Mouse (Mus musculus) CD4-positive helper T cell, adult 2 months (primary cell): ENCODE measurements at regions not wholly inside any gene's neighbourhood (a gene's known extent, or its start where the extent isn't known, plus 50 kb on each side); places are given as distances from the start of the nearest gene placed in this dataset.

Experiments
- DNase-seq: peaks from one replicate; pipeline ENCODE4 v3.0.0-alpha.2; 2012; ENCODE audit warnings: low read depth, missing footprints, low spot score

DNA sequence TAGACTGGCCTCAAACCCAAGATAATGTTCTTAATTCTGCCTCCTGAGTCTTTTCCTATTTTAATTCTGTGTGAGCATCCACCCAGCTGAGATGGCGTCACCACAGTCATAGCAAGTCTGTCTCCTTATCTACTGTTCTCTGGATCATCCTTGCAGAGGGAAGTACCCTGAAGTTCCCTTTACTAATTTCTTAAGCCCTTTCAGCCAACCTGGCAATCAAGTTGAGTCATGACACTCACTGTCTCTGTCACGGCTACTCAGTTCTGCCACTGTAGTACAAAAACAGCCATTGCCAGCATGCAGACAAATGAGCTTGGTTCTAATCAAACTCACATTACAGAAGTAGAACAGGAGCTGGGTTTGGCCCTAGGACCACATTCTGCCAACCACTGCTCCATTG, 227.5 kb downstream of the Zfp36l1 start:
- no peak for DNase-seq

GRCm38 (mm10) chr12:79883651-79884050, 229.2 kb downstream of the Zfp36l1 start:
- no peak for DNase-seq

DNA sequence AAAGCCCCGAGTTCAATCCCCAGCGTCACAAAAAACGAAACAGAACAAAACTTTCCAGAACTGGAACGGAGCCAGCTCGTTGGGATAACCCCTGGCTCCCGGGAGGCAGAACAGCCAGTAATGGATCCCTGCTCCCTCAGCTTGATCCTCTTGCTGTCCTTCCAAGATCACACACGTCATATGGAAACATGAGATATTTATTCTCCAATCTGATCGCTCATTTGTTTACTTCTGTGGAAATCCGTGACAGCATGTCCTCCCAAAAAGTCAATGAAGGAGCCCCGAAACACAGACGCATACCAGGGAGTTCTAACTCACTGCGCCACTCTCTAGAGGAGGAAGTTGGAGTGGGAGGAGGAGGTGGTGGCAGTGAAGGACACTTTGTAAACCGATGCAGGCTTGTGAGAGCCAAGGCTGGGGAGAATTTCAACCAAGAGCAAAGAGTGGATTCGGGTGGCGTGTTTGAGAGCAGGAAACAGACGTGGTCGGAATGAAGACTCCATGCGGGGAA, 232.0 kb downstream of the Zfp36l1 start:
- no peak for DNase-seq

DNA sequence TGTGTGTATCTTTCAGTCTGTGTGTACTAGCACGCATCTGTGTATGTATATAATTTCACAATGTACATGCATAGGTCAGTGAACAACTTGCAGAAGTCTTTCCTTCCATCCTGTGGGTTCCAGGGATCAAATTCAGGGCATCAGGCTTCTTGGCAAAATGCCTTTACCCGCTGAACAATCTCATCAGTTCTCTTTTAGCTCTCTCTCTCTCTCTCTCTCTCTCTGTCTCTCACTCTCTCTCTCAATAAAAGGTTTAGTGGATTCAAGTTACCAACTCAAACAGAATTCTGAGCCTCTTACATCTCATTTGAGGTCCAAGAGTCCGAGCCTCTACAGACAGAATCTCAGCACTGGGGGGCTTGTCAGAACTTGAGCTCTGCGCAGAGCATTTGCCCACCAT, 232.5 kb downstream of the Zfp36l1 start:
- DNase-seq: no peak

DNA sequence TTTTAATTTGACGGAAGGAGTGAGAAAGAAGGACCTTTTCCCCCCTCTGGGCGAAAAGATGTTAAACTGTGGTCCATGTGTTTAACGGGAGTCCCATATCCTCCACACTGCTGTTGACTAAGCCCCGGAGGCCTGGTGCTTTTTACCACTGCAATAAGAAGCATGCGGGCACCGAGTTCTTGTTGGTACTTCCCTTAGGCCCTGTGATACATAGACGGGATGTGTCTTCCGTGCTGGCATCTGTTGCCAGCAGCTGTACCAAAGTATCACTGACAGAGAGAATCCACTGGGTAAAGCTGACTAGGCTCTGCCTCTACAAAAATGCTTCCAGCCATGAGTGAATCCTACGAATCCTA, 232.9 kb downstream of the Zfp36l1 start:
- DNase-seq: no peak

DNA sequence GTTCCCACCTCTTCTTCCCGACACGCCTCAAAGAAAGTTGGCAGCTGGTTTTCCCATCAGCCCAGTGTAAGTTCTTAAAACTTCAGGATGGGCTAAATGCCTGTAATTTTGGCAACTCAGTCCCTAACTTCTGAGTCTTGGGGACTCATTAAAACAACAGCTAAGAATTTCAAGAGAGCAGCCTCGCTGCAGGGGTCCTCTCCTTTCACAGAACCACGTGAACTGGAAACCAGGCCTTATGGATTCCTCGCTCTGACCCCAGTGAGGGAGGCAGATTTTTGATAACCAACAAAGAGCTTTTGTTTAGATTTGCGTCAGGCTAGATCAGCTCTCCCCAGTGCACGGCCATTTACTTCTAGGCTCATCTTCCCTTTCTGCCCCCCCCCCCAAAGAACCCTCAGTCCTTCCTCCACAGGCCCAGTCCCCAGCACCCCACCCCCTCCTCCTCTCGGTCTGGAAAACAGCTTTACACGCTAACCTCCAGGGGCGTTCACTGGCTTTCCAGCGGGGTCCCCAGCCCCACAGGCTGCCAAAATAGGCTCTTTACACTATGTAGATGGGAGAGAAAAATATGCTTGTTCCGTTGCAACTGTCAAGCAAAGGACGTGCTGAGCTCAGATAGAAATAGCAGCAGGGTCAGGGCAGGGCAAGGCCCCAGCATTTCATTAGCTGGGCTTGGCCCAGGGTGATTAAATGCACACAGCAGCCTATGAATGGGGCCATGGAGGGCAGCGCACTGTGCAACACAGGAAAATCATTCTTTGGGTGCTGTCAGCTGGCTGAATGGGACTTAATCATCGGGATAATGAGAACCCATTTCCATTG, 233.5 kb downstream of the Zfp36l1 start:
- no peak for DNase-seq

GRCm38 (mm10) chr12:79878766-79879092, 234.1 kb downstream of the Zfp36l1 start:
- no peak for DNase-seq

DNA sequence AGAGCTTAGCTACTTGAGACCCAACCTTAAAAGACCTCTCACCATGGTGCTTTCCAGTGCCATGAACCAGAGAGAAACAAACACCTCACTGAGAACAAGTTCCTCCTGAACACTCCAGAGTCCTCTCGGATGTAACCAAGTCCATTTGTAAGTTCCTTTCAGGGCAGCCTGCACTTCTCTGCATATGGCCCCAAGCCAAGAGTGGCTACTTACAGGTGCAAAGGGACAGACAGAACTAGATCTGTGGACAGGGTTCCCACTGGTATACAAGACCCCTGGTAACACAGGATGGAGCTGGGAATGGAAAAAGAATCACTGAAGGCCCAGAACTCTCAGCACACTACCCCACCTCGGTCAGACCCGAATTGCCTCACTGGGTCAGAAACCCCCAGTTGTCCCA, 234.7 kb downstream of the Zfp36l1 start:
- no peak for DNase-seq

- no peak for DNase-seq
These were observed 238.5 kb downstream of the Zfp36l1 start for GRCm38 (mm10) chr12:79874333-79874732.

- DNase-seq: no peak
These were observed 247.6 kb downstream of the Zfp36l1 start for GRCm38 (mm10) chr12:79865179-79865552.

DNA sequence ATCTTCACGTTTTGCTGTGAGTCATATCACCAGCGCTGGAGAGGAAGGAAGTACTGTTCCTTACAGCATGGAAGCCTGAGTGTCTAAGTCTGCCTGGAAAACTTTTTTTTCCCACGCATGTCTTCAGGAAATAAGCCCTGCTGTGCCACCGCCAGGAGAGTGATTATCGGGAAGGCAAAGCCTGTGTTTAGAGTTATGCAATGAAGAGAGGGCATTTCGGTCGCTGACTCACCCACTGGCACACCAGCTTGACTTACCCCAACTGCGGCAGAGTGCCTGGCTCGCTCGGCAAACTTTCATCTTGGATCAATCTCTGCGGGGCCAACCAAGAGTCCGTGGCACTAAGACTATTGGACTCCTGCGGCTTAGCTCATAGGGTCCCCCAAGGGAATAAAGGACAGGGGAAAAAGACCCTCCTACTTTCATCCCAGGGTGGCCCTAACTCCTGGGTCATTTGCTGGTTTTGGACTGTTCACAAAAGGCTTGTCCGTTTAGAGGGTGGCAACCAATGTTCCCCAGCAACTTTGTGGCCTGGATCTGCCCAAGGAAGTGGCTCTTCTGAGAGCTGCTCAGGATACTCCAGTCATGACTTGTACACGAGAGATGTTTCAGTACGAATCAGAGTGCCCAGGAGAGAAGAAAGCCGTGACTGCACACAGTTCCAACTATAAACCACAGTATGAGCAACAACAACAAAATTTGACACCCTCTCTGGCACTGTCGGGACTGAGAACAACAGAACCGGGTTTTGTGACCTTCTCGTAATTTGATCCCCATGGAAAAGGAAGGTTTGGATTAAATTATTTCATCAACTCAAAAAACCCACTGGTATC, 248.3 kb downstream of the Zfp36l1 start:
- DNase-seq: no peak
